Mouse (Mus musculus): ENCODE data around the gene Tuba4a. TPM values are rescaled to one million over a fixed set of nuclear protein-coding genes. Genes with fewer than 3 reads are reported as not detected.

Tuba4a gene
- total and polyA plus RNA-seq, 3 experiments = 180 to 294 (median 192) TPM

- dilution Hi-C loops (cut with MboI; ENCODE audit: extremely low pct_ligation_motif_present, extremely low pct_unique_long_range_greater_than_20kb, low sequenced_read_pairs) (no loop called here), in situ Hi-C loops (cut with MboI; ENCODE audit: low pct_ligation_motif_present, low pct_unique_long_range_greater_than_20kb, low sequenced_read_pairs) (no loop called here)
- Histone ChIP-seq H3K27ac (ENCODE audit: insufficient read depth, low read depth) (0 out of 2 replicates have a peak overlapping the region, but pooled peaks have one; percentile 6), H3K9me3 (replicated peaks; ENCODE audit: low read length) (no peaks in the 10 kb centered on the region), H3K36me3 (replicated peaks in 1 of 2; ENCODE audit: control insufficient read depth in 1 of 2, insufficient read depth in 1 of 2, low read length in 1 of 2) (peaks cover 4 to 16% of the 10 kb centered on the region in 2 experiments), H3K4me2 (ENCODE audit: insufficient read depth, low read depth, poor library complexity, severe bottlenecking) (peak overlapping the region; percentile 61; the same call in 1 of the 2 replicates), H3K79me2 (replicated peaks; ENCODE audit: control insufficient read depth, extremely low read depth, insufficient read depth, poor library complexity, severe bottlenecking) (no peaks in the 10 kb centered on the region; the same call in 1 of the 2 replicates), H3K9ac (ENCODE audit: insufficient read depth, low read depth) (no peak overlapping the region), H3K4me1 (ENCODE audit: control insufficient read depth in 1 of 2, insufficient read depth in 2 of 2) (peaks cover 11 to 44% of the 10 kb centered on the region in 2 experiments), H3K4me3 (replicated peaks in 1 of 3; ENCODE audit: low read depth in 2 of 3, low read length in 2 of 3, poor library complexity in 1 of 3) (no peak overlapping the region), H3K27me3 (replicated peaks) (no peaks in the 10 kb centered on the region)
- DNase-seq (ENCODE audit: extremely low read depth) = peak; percentile 78
- TF ChIP-seq MYC (IDR thresholded peaks at IDR 0.05; ENCODE audit: low read depth, low read length) (peak; percentile 74), NRF1 (IDR thresholded peaks at IDR 0.05; ENCODE audit: low read depth, low read length) (no peak), USF1 (IDR thresholded peaks at IDR 0.05; ENCODE audit: low read depth, low read length) (no peak), NELFE (IDR thresholded peaks at IDR 0.05; ENCODE audit: low read depth, low read length) (0 out of 2 replicates have a peak, but pooled peaks have one; percentile 44), ELF1 (IDR thresholded peaks at IDR 0.05; ENCODE audit: low read depth, low read length) (peak; percentile 59), RCOR1 (conservative IDR thresholded peaks at IDR 0.05; ENCODE audit: low read depth, low read length) (no peak), MAX (IDR thresholded peaks at IDR 0.05; ENCODE audit: low read length) (no peak; the same call in 1 of the 2 replicates), MXI1 (IDR thresholded peaks at IDR 0.05; ENCODE audit: low read depth, low read length) (peak; percentile 26; the same call in 1 of the 2 replicates), CHD2 (IDR thresholded peaks at IDR 0.05; ENCODE audit: low read length) (no peak), CHD1 (IDR thresholded peaks at IDR 0.05; ENCODE audit: low read depth, low read length) (no peak), JUND (conservative IDR thresholded peaks at IDR 0.05; ENCODE audit: low read depth, low read length) (no peak), ETS1 (conservative IDR thresholded peaks at IDR 0.05; ENCODE audit: low read depth, low read length) (0 out of 2 replicates have a peak, but pooled peaks have one; percentile 40), MAFK (IDR thresholded peaks at IDR 0.05; ENCODE audit: insufficient replicate concordance, low read length) (no peak), POLR2AphosphoS2 (IDR thresholded peaks at IDR 0.05; ENCODE audit: low read depth, low read length) (no peak), TCF12 (IDR thresholded peaks at IDR 0.05; ENCODE audit: low read depth, low read length) (no peak), POLR2A (IDR thresholded peaks at IDR 0.05; ENCODE audit: low read depth, low read length) (0 out of 2 replicates have a peak, but pooled peaks have one; percentile 25), IRF4 (IDR thresholded peaks at IDR 0.05; ENCODE audit: low read depth, low read length) (0 out of 2 replicates have a peak, but pooled peaks have one; percentile 52), TBP (conservative IDR thresholded peaks at IDR 0.05; ENCODE audit: low read depth, low read length) (no peak), CTCF (conservative IDR thresholded peaks at IDR 0.05 in 1 of 2, IDR thresholded peaks at IDR 0.05 in 1 of 2; ENCODE audit: low read depth in 2 of 2, low read length in 2 of 2) (peak; percentile 18 to 88; a peak in 2 of 4 replicates), GABPA (IDR thresholded peaks at IDR 0.05; ENCODE audit: insufficient replicate concordance, low read depth, low read length) (no peak), MEF2A (IDR thresholded peaks at IDR 0.05; ENCODE audit: borderline replicate concordance, low read depth, low read length) (peak; percentile 47; the same call in 1 of the 2 replicates), ZMIZ1 (IDR thresholded peaks at IDR 0.05; ENCODE audit: low read depth, low read length) (no peak), JUN (IDR thresholded peaks at IDR 0.05; ENCODE audit: insufficient read depth, low read depth, low read length) (no peak), E2F4 (IDR thresholded peaks at IDR 0.05; ENCODE audit: insufficient replicate concordance, low read depth, low read length) (no peak), KAT2A (IDR thresholded peaks at IDR 0.05; ENCODE audit: insufficient replicate concordance, low read length) (no peak), MAZ (IDR thresholded peaks at IDR 0.05; ENCODE audit: low read depth, low read length) (peak; percentile 46; the same call in 1 of the 2 replicates), BHLHE40 (IDR thresholded peaks at IDR 0.05; ENCODE audit: low read depth, low read length) (peak; percentile 73), SIN3A (IDR thresholded peaks at IDR 0.05; ENCODE audit: low read length) (no peak), RAD21 (IDR thresholded peaks at IDR 0.05; ENCODE audit: low read depth, low read length) (peak; percentile 72), HCFC1 (IDR thresholded peaks at IDR 0.05; ENCODE audit: low read depth, low read length) (peak; percentile 48; the same call in 1 of the 2 replicates), USF2 (conservative IDR thresholded peaks at IDR 0.05; ENCODE audit: low read depth, low read length) (no peak), EP300 (IDR thresholded peaks at IDR 0.05; ENCODE audit: low read length) (no peak), SMC3 (IDR thresholded peaks at IDR 0.05; ENCODE audit: low read depth, low read length) (peak; percentile 73), ZC3H11A (IDR thresholded peaks at IDR 0.05; ENCODE audit: low read depth, low read length) (no peak), ZKSCAN1 (IDR thresholded peaks at IDR 0.05; ENCODE audit: borderline replicate concordance, low read depth, low read length) (no peak), ZNF384 (IDR thresholded peaks at IDR 0.05; ENCODE audit: low read depth, low read length) (no peak), UBTF (IDR thresholded peaks at IDR 0.05; ENCODE audit: low read depth, low read length) (no peak), PAX5 (IDR thresholded peaks at IDR 0.05; ENCODE audit: low read length) (no peak)
Observed at GRCm38 (mm10) chr1:75234606-75235005, 14.9 kb upstream of the Tuba4a start.
